Mouse (Mus musculus): ENCODE measurements at regions not wholly inside any gene's neighbourhood (a gene's known extent, or its start where the extent isn't known, plus 50 kb on each side); places are given as distances from the start of the nearest gene placed in this dataset.

GRCm38 (mm10) chr16:30652692-30653091, 53.2 kb downstream of the Fam43a start:
- in situ Hi-C loops (cut with MboI, MseI), result no loop called here

- in situ Hi-C loops (cut with MboI, MseI), result no loop called here
Measured at GRCm38 (mm10) chr16:30653806-30654205, 54.3 kb downstream of the Fam43a start.

GRCm38 (mm10) chr16:30654226-30654625, 54.7 kb downstream of the Fam43a start:
- in situ Hi-C loops (cut with MboI, MseI), result no loop called here

GRCm38 (mm10) chr16:30655798-30656221, 56.3 kb downstream of the Fam43a start:
- in situ Hi-C loops (cut with MboI, MseI), result no loop called here

- in situ Hi-C loops (cut with MboI, MseI), result no loop called here
Measured at GRCm38 (mm10) chr16:30656881-30657280, 57.4 kb downstream of the Fam43a start.

- in situ Hi-C loops (cut with MboI, MseI), result no loop called here
Measured at GRCm38 (mm10) chr16:30658921-30659320, 59.4 kb downstream of the Fam43a start.

GRCm38 (mm10) chr16:30661086-30661977, 61.8 kb downstream of the Fam43a start:
- in situ Hi-C loops (cut with MboI, MseI), result no loop called here

GRCm38 (mm10) chr16:30663055-30663454, 63.5 kb downstream of the Fam43a start:
- in situ Hi-C loops (cut with MboI, MseI), result no loop called here

- in situ Hi-C loops (cut with MboI, MseI), result no loop called here
Measured at GRCm38 (mm10) chr16:30663971-30664370, 64.4 kb downstream of the Fam43a start.

GRCm38 (mm10) chr16:30664433-30664832, 64.9 kb downstream of the Fam43a start:
- in situ Hi-C loops (cut with MboI, MseI), result no loop called here

GRCm38 (mm10) chr16:30665881-30666280, 66.4 kb downstream of the Fam43a start:
- in situ Hi-C loops (cut with MboI, MseI), result no loop called here

- in situ Hi-C loops (cut with MboI, MseI), result no loop called here
Measured at GRCm38 (mm10) chr16:30669883-30670282, 70.4 kb downstream of the Fam43a start.

- in situ Hi-C loops (cut with MboI, MseI), result no loop called here
Measured at GRCm38 (mm10) chr16:30671584-30671983, 72.1 kb downstream of the Fam43a start.

- in situ Hi-C loops (cut with MboI, MseI), result no loop called here
Measured at GRCm38 (mm10) chr16:30672776-30673550, 73.4 kb downstream of the Fam43a start.

- in situ Hi-C loops (cut with MboI, MseI), result no loop called here
Measured at GRCm38 (mm10) chr16:30673662-30674061, 74.1 kb downstream of the Fam43a start.

- in situ Hi-C loops (cut with MboI, MseI), result no loop called here
Measured at GRCm38 (mm10) chr16:30675829-30676228, 76.3 kb downstream of the Fam43a start.

GRCm38 (mm10) chr16:30677016-30677415, 77.5 kb downstream of the Fam43a start:
- in situ Hi-C loops (cut with MboI, MseI), result no loop called here

GRCm38 (mm10) chr16:30677896-30678707, 78.6 kb downstream of the Fam43a start:
- in situ Hi-C loops (cut with MboI, MseI), result no loop called here

- in situ Hi-C loops (cut with MboI, MseI), result no loop called here
Measured at GRCm38 (mm10) chr16:30678708-30679492, 79.4 kb downstream of the Fam43a start.

- in situ Hi-C loops (cut with MboI, MseI), result no loop called here
Measured at GRCm38 (mm10) chr16:30679493-30679811, 79.9 kb downstream of the Fam43a start.

- in situ Hi-C loops (cut with MboI, MseI), result loop anchor here (10.0 kb wide), 1 partner anchor 1653 kb away; the partner anchor contains the start of gene Ubxn7
Measured at GRCm38 (mm10) chr16:30681421-30681820, 81.9 kb downstream of the Fam43a start.
